Mouse (Mus musculus) megakaryocyte, embryonic 14.5 days (primary cell): Measurements from ENCODE around the gene Hrk. TPM values are rescaled to one million over a fixed set of nuclear protein-coding genes. Genes with fewer than 3 reads are reported as not detected.

Source experiments
- H3K27me3 ChIP-seq: replicated peaks from 2 replicates; pipeline ENCODE3; 2012; ENCODE audit warnings: inconsistent platforms
- H3K36me3 ChIP-seq: replicated peaks from 2 replicates; pipeline ENCODE3; 2012; ENCODE audit warnings: low read length, inconsistent platforms, mixed read lengths
- H3K4me1 ChIP-seq: 2 replicates; pipeline ENCODE4 v1.6.1; 2012; ENCODE audit warnings: inconsistent platforms
- H3K4me3 ChIP-seq: replicated peaks from 2 replicates; pipeline ENCODE3; 2012; ENCODE audit warnings: moderate library complexity, mild to moderate bottlenecking, inconsistent platforms
- H3K9me3 ChIP-seq: 2 replicates; pipeline ENCODE4 v1.6.1; 2012; ENCODE audit warnings: inconsistent platforms
- FLI1 ChIP-seq: IDR thresholded peaks from 2 replicates; pipeline ENCODE4 v1.6.1; 2012; ENCODE audit warnings: low read length, inconsistent platforms, mixed read lengths
- GATA1 ChIP-seq: IDR thresholded peaks from 3 replicates; pipeline ENCODE4 v1.6.1; 2012; ENCODE audit warnings: mixed read lengths, low read length, inconsistent platforms, borderline replicate concordance
- polyA plus RNA-seq: library from polyadenylated mRNA; stranded (reverse); fragments of >175 nt; gene quantifications from 2 replicates; pipeline ENCODE4 v1.2.3, GENCODE M21; 2012; ENCODE audit warnings: low replicate concordance; ENCODE audit not compliant: insufficient read depth

The Hrk gene
- polyA plus RNA-seq, 1 experiment = not detected

DNA sequence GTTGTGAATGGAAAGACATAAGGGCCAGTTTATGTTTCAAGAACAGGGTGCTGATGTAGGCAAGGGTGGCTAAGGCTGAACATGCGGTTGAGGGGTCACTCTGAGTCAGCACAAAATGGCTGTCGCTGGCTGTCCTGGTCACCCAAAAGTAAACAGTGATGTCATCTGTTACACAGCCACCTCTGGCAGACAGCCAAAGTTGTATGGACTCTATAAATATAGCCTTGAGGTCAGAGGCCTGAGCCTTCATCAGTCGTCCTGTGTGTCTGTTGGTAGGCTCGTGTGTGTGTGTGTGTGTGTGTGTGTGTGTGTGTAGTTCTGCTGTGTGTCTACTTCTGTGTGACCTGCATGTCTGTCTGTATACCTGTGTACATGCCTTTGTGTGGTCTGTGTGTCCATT, 7.5 kb upstream of the Hrk start:
- peaks cover 14% of the 10 kb centered on the region for H3K36me3 ChIP-seq
- no peaks in the 10 kb centered on the region for H3K9me3 ChIP-seq
- TF ChIP-seq GATA1 (no peak), FLI1 (no peak)
- H3K4me3 ChIP-seq = peak overlapping the region; percentile 65
- H3K4me1 ChIP-seq = peaks cover 36% of the 10 kb centered on the region
- H3K27me3 ChIP-seq = peaks cover 30% of the 10 kb centered on the region

DNA sequence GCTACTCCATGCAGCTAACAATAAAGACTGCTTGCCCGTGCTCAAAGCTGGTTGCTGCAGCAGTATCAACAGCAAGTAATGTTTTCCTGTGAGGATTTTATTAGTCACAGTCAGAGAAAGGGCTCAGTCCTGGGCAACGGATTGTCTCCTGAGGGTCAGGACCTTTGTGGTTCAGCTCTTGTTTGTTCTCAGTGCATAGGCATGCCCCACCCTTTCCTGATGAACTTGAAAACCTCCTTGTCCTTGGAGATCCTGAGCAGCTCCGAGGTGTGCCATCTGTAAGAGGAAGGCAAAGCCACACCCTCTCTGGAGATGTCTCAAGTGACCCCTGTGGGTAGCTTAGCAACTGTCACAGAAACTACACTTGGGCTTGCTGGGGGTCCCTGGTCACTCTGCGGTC, 3.8 kb upstream of the Hrk start:
- no peaks in the 10 kb centered on the region for H3K36me3 ChIP-seq
- H3K4me1 ChIP-seq = peaks cover 13% of the 10 kb centered on the region
- H3K4me3 ChIP-seq = no peak overlapping the region
- H3K9me3 ChIP-seq = no peaks in the 10 kb centered on the region
- peaks cover 60% of the 10 kb centered on the region for H3K27me3 ChIP-seq
- TF ChIP-seq FLI1 = no peak
- no peak for TF ChIP-seq GATA1

DNA sequence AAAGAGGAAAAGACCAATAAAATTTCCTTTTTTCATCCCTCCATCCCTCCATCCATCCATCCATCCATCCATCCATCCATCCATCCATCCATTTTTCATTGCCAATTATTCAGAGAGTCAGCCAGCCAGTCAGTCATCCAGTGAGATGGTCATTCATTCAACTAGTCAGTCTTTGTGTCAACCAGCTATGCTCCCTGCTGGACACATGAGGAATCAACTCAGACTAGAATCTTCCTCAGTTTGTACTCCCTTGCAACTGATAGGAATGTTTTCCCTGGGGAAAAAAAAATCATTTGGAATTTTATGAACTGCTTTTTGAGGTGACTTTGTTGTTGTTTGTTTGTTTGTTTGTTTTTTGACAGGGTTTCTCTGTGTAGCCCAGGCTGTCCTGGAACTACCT, 1.0 kb downstream of the Hrk start:
- Histone ChIP-seq H3K27me3 (peaks cover 88% of the 10 kb centered on the region), H3K4me1 (peaks cover 14% of the 10 kb centered on the region), H3K9me3 (peaks cover 6% of the 10 kb centered on the region; the same call in 1 of the 2 replicates), H3K4me3 (no peak overlapping the region), H3K36me3 (no peaks in the 10 kb centered on the region)
- no peak for TF ChIP-seq FLI1
- TF ChIP-seq GATA1 = no peak

DNA sequence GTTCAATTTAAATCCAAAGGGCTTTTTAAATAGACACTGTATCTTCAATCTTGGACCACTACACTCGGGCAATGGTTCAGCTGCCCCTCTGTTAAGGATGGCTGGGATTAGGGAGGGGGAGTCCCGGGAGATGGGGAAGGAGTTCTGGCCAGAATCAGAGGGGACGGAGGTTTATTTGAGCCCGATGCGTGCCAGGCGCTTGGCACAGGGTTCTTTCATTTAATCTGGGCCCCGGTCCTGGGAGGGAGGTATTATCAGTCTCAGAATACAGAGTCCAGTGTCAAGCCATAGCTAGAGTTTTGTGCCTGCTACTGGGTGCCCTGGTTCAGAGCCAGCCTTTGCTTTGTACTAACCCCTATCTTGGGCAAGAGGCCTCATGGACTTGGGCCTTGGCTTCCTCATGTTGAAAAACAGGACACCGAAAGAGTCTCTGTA, 3.1 kb downstream of the Hrk start:
- peaks cover 34% of the 10 kb centered on the region for H3K4me1 ChIP-seq
- peaks cover 88% of the 10 kb centered on the region for H3K27me3 ChIP-seq
- peaks cover 6% of the 10 kb centered on the region; the same call in 1 of the 2 replicates for H3K9me3 ChIP-seq
- TF ChIP-seq FLI1 (no peak), GATA1 (no peak)
- H3K36me3 ChIP-seq = no peaks in the 10 kb centered on the region
- H3K4me3 ChIP-seq = no peak overlapping the region

DNA sequence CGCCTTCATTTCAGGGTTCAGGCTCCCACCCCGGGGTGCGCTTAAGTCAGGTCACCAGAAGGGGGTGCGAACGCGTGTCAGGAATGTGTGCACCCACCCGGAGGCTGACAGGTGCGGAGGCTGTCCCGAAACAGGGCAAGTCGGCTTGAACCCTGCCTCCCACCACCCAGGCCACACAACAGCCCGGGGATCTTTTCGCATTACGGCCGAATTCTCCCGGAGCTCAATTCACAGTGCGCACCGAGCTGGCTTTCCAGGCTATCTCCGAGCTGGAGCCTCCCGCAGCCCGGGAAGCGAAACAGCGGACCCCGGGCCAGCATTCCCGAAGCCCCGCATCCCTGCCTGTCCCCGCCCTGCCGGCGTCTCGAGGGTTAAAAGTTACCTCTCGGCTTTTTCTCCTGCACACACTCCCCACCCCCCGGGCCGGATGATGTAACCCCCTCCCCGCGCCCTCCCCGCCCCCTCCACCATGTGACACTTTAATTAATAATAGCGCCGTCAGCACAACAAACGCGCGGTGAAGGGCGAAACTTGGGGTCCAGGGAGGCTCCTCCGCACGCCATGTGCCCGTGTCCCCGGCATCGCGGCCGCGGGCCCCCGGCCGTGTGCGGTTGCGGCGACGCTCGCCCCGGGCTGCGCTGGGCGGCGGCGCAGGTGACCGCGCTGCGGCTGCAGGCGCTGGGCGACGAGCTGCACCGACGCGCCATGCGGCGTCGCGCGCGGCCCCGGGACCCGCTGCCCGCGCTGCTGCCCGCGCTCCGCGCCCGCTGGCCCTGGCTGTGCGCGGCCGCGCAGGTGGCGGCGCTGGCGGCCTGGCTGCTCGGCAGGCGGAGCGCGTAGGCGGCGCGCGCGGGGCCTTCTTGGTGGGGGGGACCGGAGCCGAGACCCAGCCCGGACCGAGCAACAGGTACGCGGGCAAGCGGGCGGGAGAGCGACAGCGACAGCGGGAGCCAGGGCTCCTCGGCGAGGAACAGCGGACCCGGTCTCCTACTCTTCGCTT, 5.1 kb downstream of the Hrk start:
- Histone ChIP-seq H3K27me3 (peaks cover 91% of the 10 kb centered on the region), H3K36me3 (no peaks in the 10 kb centered on the region), H3K4me1 (peaks cover 48% of the 10 kb centered on the region), H3K9me3 (peaks cover 8% of the 10 kb centered on the region), H3K4me3 (peak overlapping the region; percentile 89)
- TF ChIP-seq FLI1 (no peak), GATA1 (no peak)

DNA sequence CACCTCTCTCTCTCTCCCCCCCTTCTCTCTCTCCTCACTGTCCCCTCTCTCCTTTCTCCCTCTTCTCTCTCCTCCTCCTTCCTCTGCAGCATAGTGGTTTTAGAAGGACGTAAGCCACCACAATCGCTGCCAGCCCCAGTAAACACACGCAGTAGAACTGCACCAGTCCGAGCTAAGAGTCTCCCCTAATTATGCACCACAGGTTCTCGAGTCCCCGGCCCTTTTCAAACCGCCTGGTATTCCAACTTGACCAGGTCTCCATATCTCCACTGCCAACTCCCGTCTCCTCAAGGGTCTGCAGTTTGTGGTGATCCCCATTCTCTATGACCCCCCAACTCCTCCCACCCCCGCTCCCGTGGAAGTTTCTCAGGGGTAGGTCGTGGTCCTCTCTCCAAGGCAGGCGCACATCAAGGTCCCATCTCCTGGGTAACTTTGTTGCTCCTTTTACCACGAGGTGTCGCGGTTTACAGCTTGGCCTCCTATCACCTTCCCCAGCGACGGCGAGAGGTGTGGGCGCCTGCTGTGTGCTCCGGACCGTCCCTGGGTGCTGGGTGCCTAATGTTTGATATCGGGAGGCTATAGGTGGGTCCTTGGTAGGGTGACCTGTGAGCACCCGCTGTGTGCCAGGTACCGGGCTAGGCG, 6.6 kb downstream of the Hrk start:
- no peak for TF ChIP-seq GATA1
- no peak for TF ChIP-seq FLI1
- peaks cover 50% of the 10 kb centered on the region for H3K4me1 ChIP-seq
- H3K36me3 ChIP-seq = no peaks in the 10 kb centered on the region
- peaks cover 19% of the 10 kb centered on the region for H3K9me3 ChIP-seq
- H3K27me3 ChIP-seq = peaks cover 93% of the 10 kb centered on the region
- peak overlapping the region; percentile 91 for H3K4me3 ChIP-seq

DNA sequence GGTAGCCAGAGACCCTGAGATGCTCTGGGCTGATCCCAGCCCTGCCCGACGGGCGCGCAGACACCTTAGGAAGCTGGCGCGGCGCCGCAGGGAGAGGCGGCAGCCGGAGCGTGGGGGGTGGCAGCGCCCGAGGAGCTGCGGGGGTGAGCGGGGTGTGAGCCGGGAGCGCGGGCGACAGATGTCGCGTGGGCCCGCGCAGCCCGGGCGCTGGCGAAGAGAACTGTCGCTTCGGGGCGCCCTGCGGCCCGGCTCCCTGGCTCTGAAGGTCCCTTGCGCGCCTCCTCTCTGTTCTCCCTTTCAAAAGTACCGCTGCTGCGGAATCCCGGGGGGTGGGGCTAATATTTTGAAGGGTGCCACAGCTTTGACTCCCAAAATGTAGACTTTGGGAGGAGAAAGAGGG, 7.2 kb downstream of the Hrk start:
- Histone ChIP-seq H3K4me1 (peaks cover 50% of the 10 kb centered on the region), H3K4me3 (peak overlapping the region; percentile 91)

DNA sequence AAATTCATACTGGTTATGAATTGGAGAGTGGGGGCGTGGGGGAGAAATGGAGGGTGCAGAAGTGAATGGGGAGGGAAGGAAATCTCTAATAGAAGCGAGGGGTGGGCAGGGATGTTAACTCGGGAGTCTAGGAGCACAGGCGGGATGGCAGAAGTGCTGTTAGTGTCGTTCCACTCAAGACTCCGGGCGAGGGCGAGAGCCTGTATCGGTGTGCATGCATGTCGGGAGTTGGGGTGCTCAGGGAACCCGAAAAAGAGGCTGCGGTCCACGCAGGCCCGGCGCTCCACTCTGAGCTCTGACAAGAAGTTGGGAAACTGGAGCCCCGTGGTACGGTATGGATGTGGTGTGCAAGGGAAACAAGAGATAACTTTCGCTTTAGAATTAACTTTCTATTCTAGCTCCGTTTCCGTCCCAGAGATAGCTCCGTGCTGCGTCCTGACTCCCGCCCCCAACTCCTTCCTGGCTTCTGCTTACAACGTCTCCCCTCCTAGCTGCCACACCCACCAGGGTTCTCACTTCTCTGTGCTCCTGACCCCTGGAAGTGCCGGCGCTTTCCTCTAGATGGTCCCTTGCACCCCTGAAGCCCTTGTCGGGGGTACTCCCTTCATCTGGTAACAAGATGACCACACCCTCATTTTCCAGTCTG, 7.8 kb downstream of the Hrk start:
- Histone ChIP-seq H3K27me3 (peaks cover 93% of the 10 kb centered on the region), H3K4me1 (peaks cover 50% of the 10 kb centered on the region), H3K36me3 (no peaks in the 10 kb centered on the region), H3K9me3 (peaks cover 16% of the 10 kb centered on the region), H3K4me3 (peak overlapping the region; percentile 91)
- TF ChIP-seq GATA1 = no peak
- no peak for TF ChIP-seq FLI1

More for the DNA sequence above, 7.2 kb downstream of the Hrk start:
- TF ChIP-seq GATA1 (no peak), FLI1 (no peak)
- no peaks in the 10 kb centered on the region for H3K36me3 ChIP-seq
- H3K27me3 ChIP-seq = peaks cover 92% of the 10 kb centered on the region
- H3K9me3 ChIP-seq = peaks cover 16% of the 10 kb centered on the region

DNA sequence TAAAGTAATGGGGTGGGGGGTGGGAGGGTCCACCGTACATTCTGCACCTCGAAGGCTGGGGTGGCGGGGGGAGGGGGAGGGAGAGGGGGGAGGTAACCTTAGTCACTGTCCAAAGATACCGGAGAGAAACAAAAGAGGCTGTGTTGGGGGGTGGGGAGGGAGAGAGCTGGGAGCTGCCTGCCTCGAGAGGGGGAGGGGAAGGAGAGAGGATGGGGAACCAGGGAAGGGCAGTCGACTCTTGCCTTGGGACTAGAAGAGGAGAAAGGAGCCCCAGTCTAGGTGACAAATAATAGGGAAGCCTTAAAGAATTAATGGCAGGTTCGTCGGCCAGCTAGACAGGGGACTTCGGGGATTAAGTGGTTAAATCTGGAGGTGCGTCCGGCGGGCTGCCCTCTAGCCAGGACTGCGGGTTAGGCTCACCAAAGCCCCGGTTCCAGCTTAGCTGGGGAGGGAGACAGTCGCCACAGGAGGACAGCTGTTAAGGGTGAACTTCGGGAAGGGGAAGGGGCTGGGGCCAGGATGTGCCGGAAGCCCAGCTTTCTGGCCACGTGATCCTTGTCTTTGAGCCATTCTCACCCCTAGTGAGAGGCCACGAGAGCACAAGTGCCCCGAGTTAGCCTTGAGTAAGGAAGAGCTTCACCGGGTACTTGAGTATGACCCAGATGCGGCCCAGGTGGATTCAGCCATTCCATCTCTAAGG, 10.0 kb downstream of the Hrk start:
- H3K4me3 ChIP-seq = no peak overlapping the region
- TF ChIP-seq FLI1 (no peak), GATA1 (no peak)
- peaks cover 13% of the 10 kb centered on the region for H3K9me3 ChIP-seq
- no peaks in the 10 kb centered on the region for H3K36me3 ChIP-seq
- peaks cover 91% of the 10 kb centered on the region for H3K27me3 ChIP-seq
- H3K4me1 ChIP-seq = peaks cover 45% of the 10 kb centered on the region
